Mouse (Mus musculus) lung, embryonic 16.5 days (tissue): Measurements from ENCODE around the gene C2cd4a. TPM values are rescaled to one million over a fixed set of nuclear protein-coding genes. Genes with fewer than 3 reads are reported as not detected.

ENCODE experiments used
- ATAC-seq: fragments of 200-750 bp; cut with Nextera tagmentation; 2 replicates; pipeline ENCODE4 v1.8.0; 2017; ENCODE audit warnings: low read depth, mild to moderate bottlenecking, moderate library complexity
- H3K27ac ChIP-seq: fragments of 300-500 bp; sonication (generic); 2 replicates; pipeline ENCODE4 v1.5.1; 2014; ENCODE audit warnings: mild to moderate bottlenecking, control low read depth, low read length
- H3K27me3 ChIP-seq: fragments of 300-500 bp; sonication (generic); 2 replicates; pipeline ENCODE4 v1.6.1; 2014; ENCODE audit warnings: low read depth, low read length, mixed read lengths; ENCODE audit not compliant: control insufficient read depth, insufficient read depth
- H3K36me3 ChIP-seq: fragments of 300-500 bp; sonication (generic); 2 replicates; pipeline ENCODE4 v1.6.1; 2014; ENCODE audit warnings: low read length; ENCODE audit not compliant: control insufficient read depth, insufficient read depth
- H3K4me1 ChIP-seq: fragments of 300-500 bp; sonication (generic); replicated peaks from 2 replicates; pipeline ENCODE4 v1.6.1; 2014; ENCODE audit warnings: low read length, mixed read lengths; ENCODE audit not compliant: control insufficient read depth, insufficient read depth
- H3K4me2 ChIP-seq: fragments of 300-500 bp; sonication (generic); 2 replicates; pipeline ENCODE4 v1.6.1; 2014; ENCODE audit warnings: low read depth, low read length, control low read depth
- H3K4me3 ChIP-seq: fragments of 300-500 bp; sonication (generic); 2 replicates; pipeline ENCODE4 v1.5.1; 2014; ENCODE audit warnings: mild to moderate bottlenecking, low read length, control low read depth
- H3K9ac ChIP-seq: fragments of 300-500 bp; sonication (generic); 2 replicates; pipeline ENCODE4 v1.6.1; 2014; ENCODE audit warnings: low read length, control low read depth
- H3K9me3 ChIP-seq: fragments of 300-500 bp; sonication (generic); 2 replicates; pipeline ENCODE4 v1.6.1; 2016; ENCODE audit warnings: low read length; ENCODE audit not compliant: control insufficient read depth
- WGBS: fragments of 180-500 bp; shearing (Covaris S2); extraction: QIAGEN DNeasy Blood & Tissue Kit; methylation state at CpG from one replicate; pipeline ENCODE4 v1.1.7; 2014; 5-methylcytosine and 5-hydroxymethylcytosine counted together
- polyA plus RNA-seq: library from polyadenylated mRNA; unstranded; fragments of >200 nt; fragmentation: Nextera tagmentation; extraction: Ambion mirVana; gene quantifications from 2 replicates; pipeline ENCODE4 v1.2.1, GENCODE M21; 2015

Gene C2cd4a
- polyA plus RNA-seq, 1 experiment from 2014 or later = 0.25 TPM

GRCm38 (mm10) chr9:67823131-67823530 lies 9.0 kb downstream of the C2cd4a start:
- no peak overlapping the region for H3K9ac ChIP-seq
- H3K4me2 ChIP-seq = no peak overlapping the region
- H3K27ac ChIP-seq = no peak overlapping the region
- no peak overlapping the region for H3K4me3 ChIP-seq
- no peaks in the 10 kb centered on the region for H3K36me3 ChIP-seq
- no peaks in the 10 kb centered on the region for H3K9me3 ChIP-seq
- 26% methylated on average over 5 of the region's 5 CpGs for WGBS
- H3K4me1 ChIP-seq = peaks cover 4% of the 10 kb centered on the region
- no peak for ATAC-seq
- H3K27me3 ChIP-seq = no peaks in the 10 kb centered on the region

- no peak overlapping the region for H3K4me2 ChIP-seq
- 64% methylated on average over 4 of the region's 4 CpGs for WGBS
- no peak overlapping the region for H3K4me3 ChIP-seq
- H3K36me3 ChIP-seq = no peaks in the 10 kb centered on the region
- H3K9me3 ChIP-seq = no peaks in the 10 kb centered on the region
- H3K27me3 ChIP-seq = no peaks in the 10 kb centered on the region
- peaks cover 11% of the 10 kb centered on the region for H3K4me1 ChIP-seq
- no peak overlapping the region for H3K27ac ChIP-seq
- H3K9ac ChIP-seq = no peak overlapping the region
- ATAC-seq = no peak
These were observed 13.5 kb downstream of the C2cd4a start for GRCm38 (mm10) chr9:67818668-67818950.

GRCm38 (mm10) chr9:67817898-67818667 lies 14.0 kb downstream of the C2cd4a start:
- H3K4me1 ChIP-seq = peaks cover 8% of the 10 kb centered on the region
- no peaks in the 10 kb centered on the region for H3K27me3 ChIP-seq
- WGBS = 14% methylated on average over 10 of the region's 10 CpGs
- H3K36me3 ChIP-seq = no peaks in the 10 kb centered on the region
- no peak overlapping the region for H3K27ac ChIP-seq
- no peak overlapping the region for H3K4me2 ChIP-seq
- no peak overlapping the region for H3K4me3 ChIP-seq
- ATAC-seq = no peak
- no peaks in the 10 kb centered on the region for H3K9me3 ChIP-seq
- H3K9ac ChIP-seq = no peak overlapping the region

- ATAC-seq = no peak
- Histone ChIP-seq H3K9ac (no peak overlapping the region), H3K4me2 (no peak overlapping the region), H3K36me3 (no peaks in the 10 kb centered on the region), H3K27ac (no peak overlapping the region), H3K27me3 (no peaks in the 10 kb centered on the region), H3K4me3 (no peak overlapping the region), H3K9me3 (no peaks in the 10 kb centered on the region), H3K4me1 (peaks cover 8% of the 10 kb centered on the region)
- WGBS = 56% methylated on average over 2 of the region's 2 CpGs
These were observed 15.8 kb downstream of the C2cd4a start for GRCm38 (mm10) chr9:67816172-67816928.

- 2% methylated on average over 8 of the region's 8 CpGs for WGBS
- ATAC-seq = peak; percentile 83
- Histone ChIP-seq H3K27ac (peak overlapping the region; percentile 71), H3K4me2 (peak overlapping the region; percentile 37), H3K36me3 (no peaks in the 10 kb centered on the region), H3K27me3 (no peaks in the 10 kb centered on the region), H3K9me3 (no peaks in the 10 kb centered on the region), H3K4me1 (peaks cover 8% of the 10 kb centered on the region), H3K4me3 (no peak overlapping the region), H3K9ac (no peak overlapping the region; the same call in 1 of the 2 replicates)
These were observed 18.3 kb downstream of the C2cd4a start for GRCm38 (mm10) chr9:67813665-67814337.

- 40% methylated on average over 4 of the region's 4 CpGs for WGBS
- H3K9me3 ChIP-seq = no peaks in the 10 kb centered on the region
- H3K27ac ChIP-seq = peak overlapping the region; percentile 71
- H3K36me3 ChIP-seq = no peaks in the 10 kb centered on the region
- H3K9ac ChIP-seq = no peak overlapping the region
- H3K4me3 ChIP-seq = no peak overlapping the region
- peak; percentile 77 for ATAC-seq
- H3K27me3 ChIP-seq = no peaks in the 10 kb centered on the region
- H3K4me2 ChIP-seq = no peak overlapping the region; the same call in 1 of the 2 replicates
- H3K4me1 ChIP-seq = peaks cover 8% of the 10 kb centered on the region
These were observed 19.0 kb downstream of the C2cd4a start for GRCm38 (mm10) chr9:67813171-67813570.

GRCm38 (mm10) chr9:67811116-67811515 lies 21.0 kb downstream of the C2cd4a start:
- ATAC-seq = no peak
- H3K4me1 ChIP-seq = peaks cover 8% of the 10 kb centered on the region
- 62% methylated on average over 3 of the region's 3 CpGs for WGBS

GRCm38 (mm10) chr9:67810527-67810926 lies 21.6 kb downstream of the C2cd4a start:
- ATAC-seq = no peak
- Histone ChIP-seq H3K9ac (no peak overlapping the region), H3K27ac (peak overlapping the region; percentile 34; the same call in 1 of the 2 replicates), H3K9me3 (no peaks in the 10 kb centered on the region), H3K4me3 (no peak overlapping the region), H3K4me2 (no peak overlapping the region), H3K36me3 (no peaks in the 10 kb centered on the region), H3K27me3 (no peaks in the 10 kb centered on the region), H3K4me1 (peaks cover 8% of the 10 kb centered on the region)
- WGBS = 50% methylated on average over 6 of the region's 6 CpGs

More at GRCm38 (mm10) chr9:67811116-67811515, 21.0 kb downstream of the C2cd4a start:
- H3K4me3 ChIP-seq = no peak overlapping the region
- no peaks in the 10 kb centered on the region for H3K27me3 ChIP-seq
- no peaks in the 10 kb centered on the region for H3K36me3 ChIP-seq
- H3K9ac ChIP-seq = no peak overlapping the region
- H3K27ac ChIP-seq = 0 out of 2 replicates have a peak overlapping the region, but pooled peaks have one; percentile 27
- H3K9me3 ChIP-seq = no peaks in the 10 kb centered on the region
- no peak overlapping the region for H3K4me2 ChIP-seq

GRCm38 (mm10) chr9:67807000-67807399 lies 25.1 kb downstream of the C2cd4a start:
- no peak overlapping the region for H3K27ac ChIP-seq
- no peaks in the 10 kb centered on the region for H3K9me3 ChIP-seq
- H3K4me2 ChIP-seq = no peak overlapping the region
- no peak overlapping the region for H3K4me3 ChIP-seq
- WGBS = 29% methylated on average over 5 of the region's 5 CpGs
- H3K36me3 ChIP-seq = no peaks in the 10 kb centered on the region
- no peaks in the 10 kb centered on the region for H3K27me3 ChIP-seq
- no peaks in the 10 kb centered on the region for H3K4me1 ChIP-seq
- H3K9ac ChIP-seq = no peak overlapping the region
- no peak for ATAC-seq
